Mouse (Mus musculus): Measurements from ENCODE around the gene Ttc37. TPM values are rescaled to one million over a fixed set of nuclear protein-coding genes. Genes with fewer than 3 reads are reported as not detected.

Gene Ttc37
- total and polyA plus RNA-seq, 3 experiments, result 23.9 to 34.7 (median 26.7) TPM

Other genes with a start within 250 kb of the Ttc37 start
- gene Rhobtb3, start 154.8 kb upstream of the Ttc37 start, total RNA-seq (2012; rRNA removed), result 3.6 and 3.9 TPM in 2 replicates
- 3.4 and 4.2 TPM in 2 replicates for gene Rhobtb3, start 154.8 kb upstream of the Ttc37 start, total RNA-seq (2014; rRNA removed)
- gene Rhobtb3, start 154.8 kb upstream of the Ttc37 start, polyA plus RNA-seq (2012; ENCODE audit: insufficient read length, low read depth), result 1.6 and 2.0 TPM in 2 replicates
- gene Spata9, start 131.6 kb upstream of the Ttc37 start, total RNA-seq (2012; rRNA removed), result not detected in 2 replicates
- not detected in 2 replicates for gene Spata9, start 131.6 kb upstream of the Ttc37 start, total RNA-seq (2014; rRNA removed)
- 0.36 and 0.48 TPM in 2 replicates for gene Spata9, start 131.6 kb upstream of the Ttc37 start, polyA plus RNA-seq (2012; ENCODE audit: insufficient read length, low read depth)
- gene Rfesd, start 80.0 kb upstream of the Ttc37 start, total RNA-seq (2012; rRNA removed), result 7.8 and 8.0 TPM in 2 replicates
- gene Rfesd, start 80.0 kb upstream of the Ttc37 start, total RNA-seq (2014; rRNA removed), result 15.9 and 17.7 TPM in 2 replicates
- 9.7 and 13.5 TPM in 2 replicates for gene Rfesd, start 80.0 kb upstream of the Ttc37 start, polyA plus RNA-seq (2012; ENCODE audit: insufficient read length, low read depth)
- not detected in 2 replicates for gene Gpr150, start 41.7 kb upstream of the Ttc37 start, total RNA-seq (2012; rRNA removed)
- not detected in 2 replicates for gene Gpr150, start 41.7 kb upstream of the Ttc37 start, total RNA-seq (2014; rRNA removed)
- gene Gpr150, start 41.7 kb upstream of the Ttc37 start, polyA plus RNA-seq (2012; ENCODE audit: insufficient read length, low read depth), result not detected in 2 replicates
- 3.2 and 4.2 TPM in 2 replicates for gene Arsk, start 74 bp upstream of the Ttc37 start, total RNA-seq (2012; rRNA removed)
- gene Arsk, start 74 bp upstream of the Ttc37 start, total RNA-seq (2014; rRNA removed), result 7.6 and 9.3 TPM in 2 replicates
- 3.7 and 4.0 TPM in 2 replicates for gene Arsk, start 74 bp upstream of the Ttc37 start, polyA plus RNA-seq (2012; ENCODE audit: insufficient read length, low read depth)
- not detected in 2 replicates for gene Fam81b, start 206.3 kb downstream of the Ttc37 start, total RNA-seq (2012; rRNA removed)
- gene Fam81b, start 206.3 kb downstream of the Ttc37 start, total RNA-seq (2014; rRNA removed), result not detected in 2 replicates
- gene Fam81b, start 206.3 kb downstream of the Ttc37 start, polyA plus RNA-seq (2012; ENCODE audit: insufficient read length, low read depth), result not detected in 2 replicates

Data from CH12.LX (cell line).